Mouse (Mus musculus): ENCODE results near the gene Vmn2r118. TPM values are rescaled to one million over a fixed set of nuclear protein-coding genes. Genes with fewer than 3 reads are reported as not detected.

Vmn2r118 gene
- polyA plus RNA-seq (2016; fragmentation: Nextera tagmentation; extraction: Ambion mirVana), result not detected in 2 replicates

GRCm38 (mm10) chr17:55625092-55625491 lies at the start of gene Vmn2r118:
Vmn2r118 (minus strand) TSS chr17:55625192.
- no peak for ATAC-seq (ENCODE audit: insufficient number of reproducible peaks, insufficient read depth, low FRiP score, low TSS enrichment)
- H3K9me3 ChIP-seq, result no peaks in the 10 kb centered on the region
- no peak within 1 kb of the TSS for H3K4me2 ChIP-seq (replicated peaks)
- WGBS, result 88% methylated on average over 3 of the region's 3 CpGs
- H3K4me1 ChIP-seq, result no peaks in the 10 kb centered on the region
- no peaks in the 10 kb centered on the region for H3K36me3 ChIP-seq
- H3K27ac ChIP-seq, result no peak within 1 kb of the TSS
- no peak within 1 kb of the TSS for H3K4me3 ChIP-seq
- H3K27me3 ChIP-seq, result no peaks in the 10 kb centered on the region
- no peak within 1 kb of the TSS for H3K9ac ChIP-seq

- H3K9me3 ChIP-seq, result no peaks in the 10 kb centered on the region
- H3K27me3 ChIP-seq, result no peaks in the 10 kb centered on the region
- no peak overlapping the region for H3K4me2 ChIP-seq (replicated peaks)
- no peak for ATAC-seq (ENCODE audit: insufficient number of reproducible peaks, insufficient read depth, low FRiP score, low TSS enrichment)
- no peaks in the 10 kb centered on the region for H3K4me1 ChIP-seq
- H3K9ac ChIP-seq, result no peak overlapping the region
- WGBS, result 80% methylated on average over 2 of the region's 2 CpGs
- H3K4me3 ChIP-seq, result no peak overlapping the region
- peaks cover 21% of the 10 kb centered on the region; the same call in 1 of the 2 replicates for H3K36me3 ChIP-seq
- no peak overlapping the region for H3K27ac ChIP-seq
Measured at GRCm38 (mm10) chr17:55661099-55661498, 36.1 kb upstream of the Vmn2r118 start.

- Histone ChIP-seq H3K4me2 (replicated peaks) (no peak overlapping the region), H3K36me3 (no peaks in the 10 kb centered on the region), H3K27me3 (no peaks in the 10 kb centered on the region), H3K4me3 (no peak overlapping the region), H3K4me1 (no peaks in the 10 kb centered on the region), H3K9me3 (no peaks in the 10 kb centered on the region), H3K27ac (no peak overlapping the region), H3K9ac (no peak overlapping the region)
- 81% methylated on average over 1 of the region's 1 CpGs for WGBS
- ATAC-seq (ENCODE audit: insufficient number of reproducible peaks, insufficient read depth, low FRiP score, low TSS enrichment), result no peak
Measured at GRCm38 (mm10) chr17:55590838-55591237, 34.2 kb downstream of the Vmn2r118 start.

GRCm38 (mm10) chr17:55561774-55562173 lies 63.2 kb downstream of the Vmn2r118 start:
- H3K4me3 ChIP-seq, result no peak overlapping the region
- no peaks in the 10 kb centered on the region for H3K36me3 ChIP-seq
- ATAC-seq (ENCODE audit: insufficient number of reproducible peaks, insufficient read depth, low FRiP score, low TSS enrichment), result no peak
- no peaks in the 10 kb centered on the region for H3K9me3 ChIP-seq
- no peaks in the 10 kb centered on the region for H3K27me3 ChIP-seq
- no peak overlapping the region for H3K4me2 ChIP-seq (replicated peaks)
- H3K4me1 ChIP-seq, result no peaks in the 10 kb centered on the region
- H3K9ac ChIP-seq, result no peak overlapping the region
- 53% methylated on average over 2 of the region's 2 CpGs for WGBS
- H3K27ac ChIP-seq, result no peak overlapping the region

- Histone ChIP-seq H3K9ac (no peak overlapping the region), H3K4me3 (no peak overlapping the region), H3K4me2 (replicated peaks) (no peak overlapping the region), H3K27ac (no peak overlapping the region), H3K36me3 (no peaks in the 10 kb centered on the region), H3K27me3 (no peaks in the 10 kb centered on the region), H3K4me1 (no peaks in the 10 kb centered on the region), H3K9me3 (no peaks in the 10 kb centered on the region)
- 82% methylated on average over 1 of the region's 1 CpGs for WGBS
- ATAC-seq (ENCODE audit: insufficient number of reproducible peaks, insufficient read depth, low FRiP score, low TSS enrichment), result no peak
Measured at GRCm38 (mm10) chr17:55548476-55548875, 76.5 kb downstream of the Vmn2r118 start.

Other genes starting within 250 kb of the Vmn2r118 start
- gene St6gal2, start 179.8 kb downstream of the Vmn2r118 start, polyA plus RNA-seq (2016; fragmentation: Nextera tagmentation; extraction: Ambion mirVana), result 10.0 and 11.4 TPM in 2 replicates
- 11.1 and 13.0 TPM in 2 replicates for gene Pot1b, start 87.4 kb upstream of the Vmn2r118 start, polyA plus RNA-seq (2016; fragmentation: Nextera tagmentation; extraction: Ambion mirVana)
- gene Adgre4, start 124.8 kb upstream of the Vmn2r118 start, polyA plus RNA-seq (2016; fragmentation: Nextera tagmentation; extraction: Ambion mirVana), result not detected in 2 replicates

Measured in embryonic facial prominence, embryonic 12.5 days (tissue).